Mouse (Mus musculus) ovary, adult 10 weeks (tissue): ENCODE results near the gene H2afb2. TPM values are rescaled to one million over a fixed set of nuclear protein-coding genes. Genes with fewer than 3 reads are reported as not detected.

Experiments used
- polyA plus RNA-seq: library from polyadenylated mRNA; stranded (reverse); fragments of 350-450 nt; fragmentation: Illumina TruSeq; extraction: RNeasy Lipid Tissue Mini Kit (QIAGEN cat#74804); gene quantifications from one replicate; pipeline ENCODE4 v1.2.3, GENCODE M21; 2014

Gene H2afb2
- not detected for polyA plus RNA-seq

GRCm38 (mm10) chrX:116680878-116681277 lies at the start of gene H2afb2:
Gene H2afb2, plus strand, starts transcription at chrX:116681178.

Other genes starting within 250 kb of the H2afb2 start
- gene Cpxcr1, start 232.2 kb upstream of the H2afb2 start, polyA plus RNA-seq: not detected